Mouse (Mus musculus): ENCODE data around the gene Gm20532.

DNA sequence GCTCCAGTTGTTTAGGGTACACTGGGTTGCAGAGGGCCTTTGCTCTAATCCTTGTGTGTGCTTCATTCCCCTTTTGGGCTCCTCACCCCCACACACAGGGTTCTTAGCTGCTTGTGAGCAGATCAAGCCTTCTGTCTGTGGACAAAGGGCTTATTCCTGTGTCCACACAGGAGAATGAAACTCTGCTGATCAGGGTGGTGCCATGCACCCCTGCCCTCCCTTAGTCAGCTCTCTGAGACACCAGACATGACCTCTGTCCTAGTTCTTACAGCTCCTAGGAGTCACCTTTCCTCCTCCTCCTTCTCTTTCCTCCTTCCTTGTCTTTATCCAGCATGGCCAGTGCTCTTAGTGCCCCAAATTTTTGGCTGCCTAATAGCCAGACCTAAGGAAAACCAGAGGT lies 25.5 kb downstream of the Gm20532 start:
- TF ChIP-seq GATA1 (IDR thresholded peaks at IDR 0.05; ENCODE audit: low read length) (no peak), TAL1 (IDR thresholded peaks at IDR 0.05; ENCODE audit: low read length) (no peak)
